Mouse (Mus musculus): Measurements from ENCODE around the gene Arpc1a. TPM values are rescaled to one million over a fixed set of nuclear protein-coding genes. Genes with fewer than 3 reads are reported as not detected.

Arpc1a gene
- polyA plus RNA-seq, 1 experiment from 2014 or later = 245 TPM

DNA sequence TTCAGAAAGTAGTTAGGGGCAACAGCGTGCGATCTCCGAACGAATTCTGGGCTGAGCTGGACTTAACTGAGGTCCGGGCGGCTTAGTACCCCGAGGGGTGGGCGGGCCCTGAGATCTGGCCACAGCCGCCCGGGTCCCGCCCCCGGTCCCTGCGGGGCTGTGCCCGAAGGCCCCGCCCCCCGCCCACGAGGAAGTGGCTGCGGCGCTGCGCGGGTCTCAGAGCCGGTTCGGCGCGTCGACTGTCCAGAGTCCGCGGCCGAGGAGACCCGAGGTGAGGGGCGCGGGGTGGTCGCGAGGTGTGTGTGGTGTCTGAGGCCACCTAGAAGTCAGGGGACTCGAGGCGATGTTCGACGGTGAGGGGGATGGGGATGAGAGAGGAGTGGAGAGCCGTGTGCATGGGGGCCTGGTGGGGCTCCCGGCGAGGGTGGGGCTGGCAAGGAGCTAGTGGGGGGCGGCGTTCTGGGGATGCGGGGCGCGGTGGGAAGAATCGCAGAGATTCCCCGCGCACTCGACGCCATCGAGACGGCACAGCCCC is 30.5 kb downstream of the Arpc1a start, which contains the start of gene Arpc1b:
Gene Arpc1b (plus strand): TSS at position 145 of the 535 bp plus-strand sequence.
- Histone ChIP-seq H3K27me3 (ENCODE audit: control insufficient read depth, insufficient read depth, low read length) (peaks cover 20% of the 10 kb centered on the region), H3K4me1 (replicated peaks; ENCODE audit: control insufficient read depth, insufficient read depth, low read length) (no peaks in the 10 kb centered on the region; the same call in 1 of the 2 replicates), H3K9me3 (ENCODE audit: control insufficient read depth, low read length) (no peaks in the 10 kb centered on the region), H3K27ac (no peak within 1 kb of the TSS), H3K36me3 (replicated peaks; ENCODE audit: control insufficient read depth, insufficient read depth) (peaks cover 25% of the 10 kb centered on the region), H3K9ac (peak within 1 kb of the TSS; percentile 51), H3K4me3 (replicated peaks; ENCODE audit: low read length) (peak within 1 kb of the TSS; percentile 38), H3K4me2 (replicated peaks) (peak within 1 kb of the TSS; percentile 45)
- DNase-seq (ENCODE audit: low spot score) (peak; percentile 42), ATAC-seq (ENCODE audit: low FRiP score) (peak; percentile 18)
- 2% methylated on average over 32 of the region's 53 CpGs for WGBS

DNA sequence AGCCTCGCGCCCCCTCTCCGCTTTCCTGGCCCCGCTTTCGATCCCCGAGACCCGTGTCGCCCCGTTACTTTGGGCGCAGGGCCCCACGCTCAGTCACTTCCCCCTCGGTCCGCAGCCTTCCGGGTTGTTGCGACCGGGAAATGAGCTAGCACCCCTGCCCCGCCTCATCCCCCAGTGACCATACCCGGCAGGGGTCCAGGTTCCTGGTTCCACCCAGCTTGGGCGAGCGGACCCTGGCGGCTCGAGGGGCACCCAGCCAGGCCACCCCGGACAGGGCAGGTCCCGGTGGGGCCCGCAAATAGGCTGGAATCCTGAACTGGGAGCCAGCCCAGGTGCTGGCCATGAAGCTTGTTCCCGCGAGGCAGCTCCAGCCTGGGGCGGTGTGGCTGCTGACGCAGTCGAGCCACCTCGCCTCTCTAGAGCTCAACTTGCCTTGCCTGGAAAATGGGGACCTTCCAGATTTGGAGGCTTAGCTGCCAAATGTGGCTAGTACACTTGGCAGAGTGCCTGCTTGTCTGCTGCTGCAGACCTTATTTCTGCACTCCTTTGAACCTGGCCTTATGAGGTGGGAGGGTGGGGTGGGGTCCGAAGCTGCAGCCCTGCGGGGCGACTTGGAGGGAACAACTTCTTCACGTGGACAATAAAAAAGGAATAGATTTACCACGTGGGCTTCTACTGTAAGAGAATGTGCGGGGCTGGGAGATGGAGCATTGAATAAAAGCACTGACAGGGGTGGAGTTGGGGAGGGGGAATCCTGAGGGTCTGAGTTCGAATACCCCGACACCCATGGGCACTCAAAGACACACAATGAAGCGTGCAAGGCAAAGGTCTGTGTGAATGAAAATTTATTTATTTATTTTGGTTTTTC is 31.2 kb downstream of the Arpc1a start:
- H3K4me1 ChIP-seq (replicated peaks; ENCODE audit: control insufficient read depth, insufficient read depth, low read length) = no peaks in the 10 kb centered on the region; the same call in 1 of the 2 replicates
- peaks cover 18% of the 10 kb centered on the region for H3K36me3 ChIP-seq (replicated peaks; ENCODE audit: control insufficient read depth, insufficient read depth)
- H3K9ac ChIP-seq = peak overlapping the region; percentile 51
- peaks cover 20% of the 10 kb centered on the region for H3K27me3 ChIP-seq (ENCODE audit: control insufficient read depth, insufficient read depth, low read length)
- DNase-seq (ENCODE audit: low spot score) = no peak
- H3K9me3 ChIP-seq (ENCODE audit: control insufficient read depth, low read length) = no peaks in the 10 kb centered on the region
- peak overlapping the region; percentile 38 for H3K4me3 ChIP-seq (replicated peaks; ENCODE audit: low read length)
- peak; percentile 16; the same call in 1 of the 2 replicates for ATAC-seq (ENCODE audit: low FRiP score)
- peak overlapping the region; percentile 45 for H3K4me2 ChIP-seq (replicated peaks)
- 23% methylated on average over 33 of the region's 40 CpGs for WGBS
- H3K27ac ChIP-seq = no peak overlapping the region

DNA sequence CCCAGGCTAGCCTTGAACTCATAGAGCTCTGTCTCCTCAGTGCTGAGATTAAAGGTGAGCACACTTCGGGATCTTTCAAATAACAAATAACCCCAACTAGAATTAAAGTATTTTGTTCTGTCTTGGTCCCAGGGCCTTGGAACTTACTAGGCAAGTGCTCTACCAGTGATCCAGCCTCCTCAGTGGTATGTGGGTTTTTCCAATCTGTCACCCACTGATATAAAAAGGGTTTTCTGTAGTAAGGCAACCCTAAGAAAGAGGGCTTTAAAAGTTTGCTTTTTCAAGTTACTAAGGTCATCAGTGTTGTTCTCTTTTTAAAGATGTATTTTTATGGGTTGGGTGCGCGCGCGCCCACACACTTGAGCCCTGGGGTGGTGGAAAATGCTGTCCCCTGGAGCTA is 32.1 kb downstream of the Arpc1a start:
- 88% methylated on average over 5 of the region's 5 CpGs for WGBS
- H3K27me3 ChIP-seq (ENCODE audit: control insufficient read depth, insufficient read depth, low read length) = peaks cover 20% of the 10 kb centered on the region
- no peak for DNase-seq (ENCODE audit: low spot score)
- 0 out of 2 replicates have a peak overlapping the region, but pooled peaks have one; percentile 7 for H3K4me2 ChIP-seq (replicated peaks)
- H3K4me1 ChIP-seq (replicated peaks; ENCODE audit: control insufficient read depth, insufficient read depth, low read length) = no peaks in the 10 kb centered on the region; the same call in 1 of the 2 replicates
- peaks cover 9% of the 10 kb centered on the region for H3K36me3 ChIP-seq (replicated peaks; ENCODE audit: control insufficient read depth, insufficient read depth)
- ATAC-seq (ENCODE audit: low FRiP score) = no peak
- no peaks in the 10 kb centered on the region for H3K9me3 ChIP-seq (ENCODE audit: control insufficient read depth, low read length)
- H3K9ac ChIP-seq = no peak overlapping the region
- no peak overlapping the region for H3K27ac ChIP-seq
- no peak overlapping the region for H3K4me3 ChIP-seq (replicated peaks; ENCODE audit: low read length)

DNA sequence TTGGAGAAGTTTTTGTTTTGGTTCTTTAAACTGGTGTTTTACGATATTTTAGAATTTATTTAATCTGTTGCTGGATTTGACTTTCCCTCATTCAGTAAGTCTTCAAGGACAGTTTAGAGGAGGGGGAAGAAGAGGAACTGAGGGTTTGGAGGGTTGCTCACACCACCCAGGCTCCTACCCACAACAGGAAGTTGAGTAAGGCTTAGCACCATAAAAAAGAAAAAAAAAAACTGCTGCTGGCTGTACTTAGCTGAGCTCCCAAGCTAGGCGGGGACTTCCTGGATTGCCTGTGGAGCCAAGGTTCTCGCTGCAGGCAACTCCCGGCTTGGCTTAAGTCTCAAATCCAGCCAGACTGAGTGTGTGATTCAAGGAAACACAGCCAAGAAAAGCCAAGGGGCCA is 32.7 kb downstream of the Arpc1a start:
- Histone ChIP-seq H3K9me3 (ENCODE audit: control insufficient read depth, low read length) (no peaks in the 10 kb centered on the region), H3K4me2 (replicated peaks) (0 out of 2 replicates have a peak overlapping the region, but pooled peaks have one; percentile 7), H3K4me3 (replicated peaks; ENCODE audit: low read length) (no peak overlapping the region), H3K9ac (no peak overlapping the region), H3K36me3 (replicated peaks; ENCODE audit: control insufficient read depth, insufficient read depth) (peaks cover 3% of the 10 kb centered on the region; the same call in 1 of the 2 replicates), H3K27me3 (ENCODE audit: control insufficient read depth, insufficient read depth, low read length) (peaks cover 20% of the 10 kb centered on the region), H3K4me1 (replicated peaks; ENCODE audit: control insufficient read depth, insufficient read depth, low read length) (no peaks in the 10 kb centered on the region; the same call in 1 of the 2 replicates), H3K27ac (no peak overlapping the region)
- ATAC-seq (ENCODE audit: low FRiP score) (no peak), DNase-seq (ENCODE audit: low spot score) (no peak)
- WGBS = 72% methylated on average over 4 of the region's 4 CpGs

DNA sequence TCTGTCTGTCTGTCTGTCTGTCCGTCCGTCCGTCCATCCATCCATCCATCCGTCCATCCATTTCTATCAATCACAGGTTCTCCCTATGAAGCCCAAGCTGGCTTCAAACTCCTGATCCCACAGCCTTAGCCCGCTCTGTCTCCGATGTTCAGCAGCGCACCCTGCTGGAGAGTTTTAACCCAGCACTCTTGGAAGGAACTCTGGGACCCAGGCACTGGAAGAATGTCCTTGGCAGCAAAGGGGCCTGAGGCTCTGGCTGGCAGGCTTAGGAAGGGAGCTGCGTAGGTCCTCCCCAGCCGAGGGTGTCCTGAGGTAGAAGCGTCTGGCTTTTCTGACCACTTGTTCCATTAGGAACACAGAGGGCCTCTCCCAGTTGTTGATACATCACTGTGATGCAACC is 33.3 kb downstream of the Arpc1a start:
- Histone ChIP-seq H3K4me3 (replicated peaks; ENCODE audit: low read length) (no peak overlapping the region), H3K36me3 (replicated peaks; ENCODE audit: control insufficient read depth, insufficient read depth) (no peaks in the 10 kb centered on the region), H3K9ac (no peak overlapping the region), H3K27ac (no peak overlapping the region), H3K4me1 (replicated peaks; ENCODE audit: control insufficient read depth, insufficient read depth, low read length) (no peaks in the 10 kb centered on the region; the same call in 1 of the 2 replicates), H3K4me2 (replicated peaks) (no peak overlapping the region), H3K9me3 (ENCODE audit: control insufficient read depth, low read length) (no peaks in the 10 kb centered on the region), H3K27me3 (ENCODE audit: control insufficient read depth, insufficient read depth, low read length) (peaks cover 20% of the 10 kb centered on the region)
- WGBS = 47% methylated on average over 10 of the region's 10 CpGs
- DNase-seq (ENCODE audit: low spot score) = peak; percentile 48
- no peak for ATAC-seq (ENCODE audit: low FRiP score)

DNA sequence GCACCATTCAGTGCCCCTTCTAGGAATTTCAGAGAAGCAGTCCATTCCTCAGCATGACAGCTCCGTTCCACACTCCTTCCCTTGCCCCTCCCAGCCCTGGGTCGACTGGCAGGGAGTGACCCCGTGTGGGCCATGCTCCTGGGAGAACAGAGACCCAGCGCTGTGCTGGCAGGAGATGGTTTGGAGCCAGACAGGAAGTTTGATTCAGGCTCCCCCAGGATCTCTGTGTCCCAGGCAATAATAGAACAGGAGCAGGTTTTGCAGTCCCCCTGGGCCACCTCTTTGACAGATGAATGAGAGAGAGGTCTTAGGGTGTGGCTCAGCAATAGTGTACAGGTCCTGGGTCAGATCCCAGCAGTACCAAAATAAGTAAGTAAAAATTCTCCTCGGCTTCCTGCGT is 34.4 kb downstream of the Arpc1a start:
- H3K9ac ChIP-seq = no peak overlapping the region
- H3K27ac ChIP-seq = no peak overlapping the region
- DNase-seq (ENCODE audit: low spot score) = no peak
- H3K4me1 ChIP-seq (replicated peaks; ENCODE audit: control insufficient read depth, insufficient read depth, low read length) = no peaks in the 10 kb centered on the region; the same call in 1 of the 2 replicates
- peaks cover 1% of the 10 kb centered on the region for H3K36me3 ChIP-seq (replicated peaks; ENCODE audit: control insufficient read depth, insufficient read depth)
- peaks cover 20% of the 10 kb centered on the region for H3K27me3 ChIP-seq (ENCODE audit: control insufficient read depth, insufficient read depth, low read length)
- 58% methylated on average over 6 of the region's 6 CpGs for WGBS
- ATAC-seq (ENCODE audit: low FRiP score) = no peak
- H3K9me3 ChIP-seq (ENCODE audit: control insufficient read depth, low read length) = no peaks in the 10 kb centered on the region
- H3K4me3 ChIP-seq (replicated peaks; ENCODE audit: low read length) = no peak overlapping the region
- no peak overlapping the region for H3K4me2 ChIP-seq (replicated peaks)

DNA sequence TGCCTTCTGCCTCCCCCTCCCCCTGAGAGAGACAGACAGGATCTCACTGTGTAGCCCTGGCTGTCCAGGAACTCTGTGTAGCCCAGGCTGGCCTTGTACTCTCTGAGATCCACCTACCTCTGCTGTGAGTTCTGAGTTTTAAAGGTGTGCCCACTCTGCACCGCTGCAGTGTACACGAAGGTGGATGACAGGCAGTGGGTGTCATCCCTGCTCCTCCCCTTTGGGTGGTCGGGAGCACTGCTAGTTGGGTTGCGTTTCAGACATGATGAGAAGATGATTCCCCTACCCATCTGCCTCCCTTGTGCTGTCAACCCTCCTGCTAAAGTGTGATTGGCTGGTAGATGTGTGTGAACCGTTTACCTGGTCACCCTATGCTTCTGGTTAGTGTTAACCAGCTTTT is 34.8 kb downstream of the Arpc1a start:
- ATAC-seq (ENCODE audit: low FRiP score) (no peak), DNase-seq (ENCODE audit: low spot score) (no peak)
- Histone ChIP-seq H3K36me3 (replicated peaks; ENCODE audit: control insufficient read depth, insufficient read depth) (peaks cover 6% of the 10 kb centered on the region), H3K9ac (no peak overlapping the region), H3K27ac (no peak overlapping the region), H3K4me1 (replicated peaks; ENCODE audit: control insufficient read depth, insufficient read depth, low read length) (no peaks in the 10 kb centered on the region; the same call in 1 of the 2 replicates), H3K27me3 (ENCODE audit: control insufficient read depth, insufficient read depth, low read length) (peaks cover 18% of the 10 kb centered on the region), H3K9me3 (ENCODE audit: control insufficient read depth, low read length) (no peaks in the 10 kb centered on the region), H3K4me3 (replicated peaks; ENCODE audit: low read length) (no peak overlapping the region), H3K4me2 (replicated peaks) (no peak overlapping the region)
- WGBS = 90% methylated on average over 5 of the region's 5 CpGs

DNA sequence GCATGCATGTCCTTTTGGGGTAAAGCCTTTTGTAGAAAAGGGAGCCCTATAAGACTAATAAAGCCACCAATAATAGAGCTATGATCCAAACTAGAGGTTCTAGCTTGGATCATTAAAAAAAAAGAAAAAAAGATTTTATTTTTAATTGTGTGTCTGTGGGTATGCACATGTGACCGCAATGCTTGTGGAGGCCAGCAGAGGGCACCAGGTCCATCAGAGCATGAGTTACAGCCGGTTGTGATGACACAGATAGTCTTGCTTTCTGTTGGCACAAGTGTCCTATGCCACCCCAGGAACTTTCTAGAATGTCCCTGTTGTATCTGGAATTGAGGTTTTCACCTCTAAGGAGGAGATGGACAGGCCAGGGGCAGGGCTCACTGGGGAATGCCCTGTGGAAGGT is 35.8 kb downstream of the Arpc1a start:
- DNase-seq (ENCODE audit: low spot score) (no peak), ATAC-seq (ENCODE audit: low FRiP score) (no peak)
- Histone ChIP-seq H3K27me3 (ENCODE audit: control insufficient read depth, insufficient read depth, low read length) (peaks cover 9% of the 10 kb centered on the region), H3K9ac (no peak overlapping the region), H3K36me3 (replicated peaks; ENCODE audit: control insufficient read depth, insufficient read depth) (peaks cover 13% of the 10 kb centered on the region), H3K4me3 (replicated peaks; ENCODE audit: low read length) (no peak overlapping the region), H3K9me3 (ENCODE audit: control insufficient read depth, low read length) (no peaks in the 10 kb centered on the region), H3K4me2 (replicated peaks) (no peak overlapping the region), H3K27ac (no peak overlapping the region), H3K4me1 (replicated peaks; ENCODE audit: control insufficient read depth, insufficient read depth, low read length) (no peaks in the 10 kb centered on the region)
- WGBS = 93% methylated on average over 2 of the region's 2 CpGs

DNA sequence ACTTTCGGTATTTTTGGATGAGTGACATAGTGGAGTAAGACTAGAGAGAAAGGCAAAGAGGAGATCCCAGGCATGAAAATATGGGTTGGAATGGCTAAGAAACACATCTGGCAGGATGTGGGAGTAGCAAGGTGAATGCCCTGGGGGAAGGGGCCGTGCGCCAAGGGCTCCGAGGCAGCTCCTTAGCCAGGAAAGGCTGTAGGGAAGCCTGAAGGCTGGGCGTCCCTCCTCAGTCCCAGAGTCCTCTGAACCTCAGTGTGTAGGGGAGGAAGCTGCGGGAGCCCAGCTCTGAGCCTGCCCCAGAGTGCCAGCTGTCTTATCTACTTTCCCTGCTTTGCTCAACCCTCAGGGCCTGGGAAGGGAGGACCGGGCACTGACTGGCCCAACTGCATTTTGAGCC is 37.3 kb downstream of the Arpc1a start:
- WGBS = 75% methylated on average over 7 of the region's 7 CpGs
- no peak for DNase-seq (ENCODE audit: low spot score)
- H3K36me3 ChIP-seq (replicated peaks; ENCODE audit: control insufficient read depth, insufficient read depth) = peaks cover 21% of the 10 kb centered on the region

More for the DNA sequence above, 37.3 kb downstream of the Arpc1a start:
- H3K9me3 ChIP-seq (ENCODE audit: control insufficient read depth, low read length) = no peaks in the 10 kb centered on the region
- no peak for ATAC-seq (ENCODE audit: low FRiP score)
- H3K27me3 ChIP-seq (ENCODE audit: control insufficient read depth, insufficient read depth, low read length) = no peaks in the 10 kb centered on the region
- H3K4me1 ChIP-seq (replicated peaks; ENCODE audit: control insufficient read depth, insufficient read depth, low read length) = no peaks in the 10 kb centered on the region
- no peak overlapping the region for H3K9ac ChIP-seq
- no peak overlapping the region for H3K27ac ChIP-seq
- no peak overlapping the region for H3K4me3 ChIP-seq (replicated peaks; ENCODE audit: low read length)
- H3K4me2 ChIP-seq (replicated peaks) = no peak overlapping the region
